Mouse (Mus musculus) left cerebral cortex, postnatal 36 days (tissue): ENCODE measurements at regions not wholly inside any gene's neighbourhood (a gene's known extent, or its start where the extent isn't known, plus 50 kb on each side); places are given as distances from the start of the nearest gene placed in this dataset.
"Not testable (repeated sequence)": the region's sequence is repeated elsewhere in the genome, so short reads cannot be mapped to it uniquely, and the experiment has no call there.

Experiments used
- DNase-seq, 2 experiments: peaks; one replicate each; pipeline ENCODE4 v3.0.0; 2021 to 2022; ENCODE audit warnings: low spot score in 2 of 2, mixed read lengths in 1 of 2
- intact Hi-C: fragments of 180-260 bp; cut with DNase I; formaldehyde crosslinking; loops from one replicate; pipeline ENCODE4 v1.15.1; 2025

DNA sequence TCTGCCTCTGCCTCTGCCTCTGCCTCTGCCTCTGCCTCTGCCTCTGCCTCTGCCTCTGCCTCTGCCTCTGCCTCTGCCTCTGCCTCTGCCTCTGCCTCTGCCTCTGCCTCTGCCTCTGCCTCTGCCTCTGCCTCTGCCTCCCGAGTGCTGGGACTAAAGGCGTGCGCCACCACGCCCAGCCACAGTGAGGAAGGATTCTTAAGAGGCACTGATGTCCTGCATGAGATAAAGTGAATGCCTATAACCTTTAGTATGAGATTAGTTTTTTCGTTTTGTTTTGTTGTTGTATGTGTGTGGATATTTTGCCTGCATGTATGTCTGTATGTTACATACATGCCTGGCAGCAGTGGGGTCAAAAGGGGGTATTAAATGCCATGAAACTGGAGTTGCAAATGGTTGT, 63.2 kb downstream of the Hlx start:
- intact Hi-C loops: not testable (repeated sequence)

DNA sequence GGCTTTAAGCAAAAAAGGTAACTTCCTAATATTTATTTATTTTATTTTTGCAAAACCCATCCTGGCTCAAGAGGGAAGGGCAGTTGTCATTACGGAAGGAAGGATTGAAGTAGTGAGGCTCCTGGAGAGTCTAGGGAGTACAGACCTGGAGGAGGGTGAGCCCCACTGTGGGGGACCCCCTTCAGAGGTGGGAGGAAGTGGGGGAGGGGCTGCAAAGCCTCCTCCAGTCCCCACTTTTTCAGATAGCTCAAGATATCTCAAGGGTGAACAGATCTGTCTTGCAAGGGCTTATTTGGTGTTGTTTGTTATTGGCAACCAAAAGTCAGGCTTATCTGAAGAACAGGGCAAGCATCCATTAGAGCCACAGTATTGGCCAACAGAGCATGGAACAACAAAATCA, 64.0 kb downstream of the Hlx start:
- DNase-seq: no peak
- intact Hi-C loops: no loop called here

More for the DNA sequence above, 63.2 kb downstream of the Hlx start:
- not testable (repeated sequence) for DNase-seq

DNA sequence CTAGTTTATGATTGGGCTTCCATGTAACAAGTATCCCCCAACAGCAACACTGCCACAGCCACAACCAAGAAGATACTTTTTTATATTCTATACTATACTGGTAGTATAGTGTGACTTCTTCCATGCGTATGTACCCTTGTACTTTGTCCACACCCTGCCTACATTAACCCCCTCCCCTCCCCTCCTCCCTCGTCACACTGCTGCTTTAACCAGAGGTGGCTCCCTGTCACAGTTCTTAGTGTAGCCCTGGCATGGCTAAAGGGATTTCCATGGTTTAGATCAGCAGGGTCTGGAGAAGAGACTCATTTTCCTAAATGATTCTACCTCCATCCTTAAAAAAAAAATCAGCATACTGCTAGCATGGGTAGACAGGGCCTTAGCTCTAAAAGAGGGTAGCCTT, 64.4 kb downstream of the Hlx start:
- intact Hi-C loops: no loop called here
- no peak for DNase-seq

DNA sequence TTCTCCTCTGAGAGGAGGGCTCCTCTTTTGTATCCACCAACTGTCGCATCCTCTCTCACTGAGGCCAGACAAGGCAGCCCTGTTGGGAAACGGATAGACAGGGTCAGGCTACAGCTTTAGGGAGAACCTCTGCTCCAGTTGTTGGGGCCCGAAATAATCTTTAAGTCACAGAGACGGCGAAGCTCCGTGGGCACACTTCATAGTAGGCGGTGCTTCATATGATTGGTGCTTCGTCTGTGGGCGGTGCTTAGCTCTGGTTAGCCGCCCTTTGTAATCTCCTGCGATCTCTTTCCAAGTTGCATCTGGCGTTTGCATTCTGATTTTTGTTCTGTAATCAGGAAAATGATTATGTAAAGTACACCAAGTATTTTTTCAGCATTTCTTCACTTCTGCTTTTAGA, 67.2 kb downstream of the Hlx start:
- no peak for DNase-seq
- intact Hi-C loops: no loop called here

DNA sequence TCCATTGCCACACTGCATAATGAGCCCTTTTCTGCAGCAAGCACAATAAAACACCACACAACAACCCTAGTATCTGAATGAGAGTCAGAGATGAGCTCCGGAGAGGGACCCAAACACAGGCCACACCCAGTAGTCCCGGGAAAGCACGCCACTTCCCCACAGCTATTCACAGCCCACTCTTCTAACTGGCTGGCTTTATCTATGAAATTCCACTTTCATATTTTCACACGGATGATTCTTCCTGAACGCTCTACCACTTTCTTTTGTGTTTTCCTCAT, 68.4 kb downstream of the Hlx start:
- no peak for DNase-seq
- intact Hi-C loops: no loop called here

DNA sequence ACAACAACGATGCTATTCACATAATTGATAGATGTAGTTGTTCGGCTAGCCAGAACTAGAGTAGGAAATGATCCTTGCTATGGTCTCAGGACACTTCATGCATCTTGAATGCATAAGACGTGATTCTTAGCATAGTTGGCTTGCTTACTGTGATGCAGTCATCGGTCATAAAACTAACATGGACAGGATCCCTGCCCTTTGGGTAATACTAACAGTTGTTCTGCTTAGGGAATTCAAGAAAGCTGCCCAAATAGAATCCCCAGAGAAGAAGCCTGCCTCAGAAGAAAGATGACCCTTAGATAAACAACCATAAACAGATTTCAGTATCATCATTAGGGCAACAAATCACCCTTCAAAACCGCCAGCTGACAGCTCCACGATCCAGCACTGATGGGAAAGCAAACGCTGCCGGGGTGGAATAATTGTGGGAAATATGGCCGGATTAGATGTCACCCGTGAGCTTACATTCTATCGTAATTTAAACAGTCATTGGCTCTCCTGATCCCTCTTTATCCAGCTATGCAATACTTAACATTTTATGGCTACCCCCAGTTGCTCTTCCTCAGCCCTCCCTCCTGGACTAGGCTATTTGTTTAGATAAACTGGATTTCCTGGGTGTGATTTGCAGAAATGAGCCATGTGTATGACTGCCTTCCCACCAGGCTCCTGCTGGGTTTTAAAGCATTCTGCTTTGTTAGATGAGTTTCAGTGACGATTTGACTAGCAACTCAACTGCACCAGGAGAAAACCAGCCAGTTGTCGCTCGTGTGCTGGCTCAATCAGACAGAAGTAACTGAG, 68.9 kb downstream of the Hlx start:
- DNase-seq: no peak
- intact Hi-C loops: no loop called here

DNA sequence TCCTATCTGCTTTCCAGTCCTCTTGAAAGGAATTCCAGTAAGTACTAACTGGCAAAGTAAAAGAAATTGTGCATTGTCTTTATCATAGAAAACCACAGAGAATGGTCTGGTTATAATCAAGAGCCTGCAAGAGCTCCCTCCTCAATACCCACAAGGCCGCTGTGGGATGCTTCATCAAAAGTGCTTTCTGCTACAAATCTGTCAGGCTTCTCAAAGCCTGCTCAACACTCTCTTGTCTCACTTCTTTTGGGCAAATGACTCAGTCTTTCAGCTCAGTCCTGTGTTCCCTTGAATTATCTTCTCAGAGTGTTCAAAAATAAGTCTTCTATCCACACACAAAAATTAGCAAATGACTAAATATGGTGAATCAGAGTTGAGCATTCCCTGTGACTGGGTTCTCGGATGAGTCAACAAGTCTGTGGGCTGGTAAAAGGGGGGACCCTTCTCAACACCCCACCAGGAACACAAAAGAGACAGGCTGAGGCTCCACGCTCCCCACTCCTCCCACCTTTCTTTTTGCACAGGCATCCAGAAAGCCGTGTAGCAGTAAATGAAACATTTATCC, 81.8 kb downstream of the Hlx start:
- peak in 1 of 2 experiments; percentile 18 for DNase-seq
- intact Hi-C loops: no loop called here

DNA sequence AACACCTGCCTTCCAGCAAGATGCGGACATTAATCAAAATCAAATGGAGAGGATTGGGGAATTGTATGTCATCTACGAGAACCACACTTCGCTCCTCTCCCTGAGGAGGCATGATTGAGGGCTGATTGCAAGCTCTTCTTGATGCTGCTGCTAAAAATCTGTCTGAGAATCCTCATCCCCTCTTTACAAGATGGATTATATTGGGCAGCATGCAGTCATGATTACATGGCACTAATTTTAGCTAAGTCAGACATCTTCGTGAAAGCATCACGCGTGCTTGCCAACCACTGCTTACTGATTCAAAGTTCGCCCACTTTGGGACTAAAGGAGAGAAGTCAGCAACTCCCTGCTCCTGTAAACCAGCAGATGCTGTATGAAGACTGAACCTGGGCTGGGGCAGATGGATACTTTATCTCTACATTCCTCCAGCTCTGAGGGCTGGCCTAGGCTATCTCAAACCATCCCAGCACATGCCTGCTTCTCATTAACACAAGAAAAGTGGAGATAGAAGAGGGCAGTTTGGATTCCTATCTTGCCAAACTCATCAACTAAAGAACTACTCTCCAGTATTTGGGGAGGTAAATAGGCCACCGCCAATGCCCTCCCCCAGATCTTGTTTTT, 84.4 kb downstream of the Hlx start:
- intact Hi-C loops: no loop called here
- DNase-seq: no peak

DNA sequence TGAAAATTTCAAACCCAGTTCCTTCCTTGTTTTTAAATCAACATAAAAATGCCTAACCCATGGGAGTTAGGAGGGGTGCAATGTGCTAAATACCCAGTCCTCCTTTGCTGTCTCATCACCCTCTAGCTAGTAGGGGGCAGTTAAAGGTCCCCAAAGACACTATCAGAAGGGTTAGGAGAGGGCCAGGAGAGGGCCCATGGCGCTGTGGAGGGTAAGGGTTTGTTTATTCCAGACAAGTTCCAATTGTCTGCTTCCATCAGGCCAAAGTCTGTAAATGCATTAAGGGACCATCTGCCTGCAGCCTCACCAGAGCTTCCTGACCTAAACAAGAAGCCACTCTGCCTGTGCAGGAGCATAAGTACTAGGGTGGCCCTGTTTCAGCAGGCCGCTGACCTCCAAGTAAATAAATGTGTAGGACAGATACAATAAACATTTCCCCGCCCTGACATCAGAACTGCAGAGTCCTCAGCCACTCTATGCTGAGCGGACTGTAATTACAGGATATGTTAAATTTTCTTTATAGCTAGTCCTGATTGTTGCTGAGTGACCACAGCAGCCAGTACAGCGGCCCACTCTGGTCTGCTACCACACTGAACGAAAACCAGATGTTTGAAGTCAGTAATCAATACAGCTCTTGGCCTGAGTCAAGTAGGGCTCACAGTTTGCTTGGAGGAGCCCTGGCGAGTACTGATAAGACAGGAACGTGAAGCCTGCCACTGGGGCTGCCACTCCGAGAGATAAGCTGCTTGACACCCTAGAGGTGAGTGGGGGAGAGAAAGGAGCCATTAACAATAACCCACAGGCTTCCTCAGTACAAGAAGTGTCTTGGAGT, 87.4 kb downstream of the Hlx start:
- intact Hi-C loops: no loop called here

DNA sequence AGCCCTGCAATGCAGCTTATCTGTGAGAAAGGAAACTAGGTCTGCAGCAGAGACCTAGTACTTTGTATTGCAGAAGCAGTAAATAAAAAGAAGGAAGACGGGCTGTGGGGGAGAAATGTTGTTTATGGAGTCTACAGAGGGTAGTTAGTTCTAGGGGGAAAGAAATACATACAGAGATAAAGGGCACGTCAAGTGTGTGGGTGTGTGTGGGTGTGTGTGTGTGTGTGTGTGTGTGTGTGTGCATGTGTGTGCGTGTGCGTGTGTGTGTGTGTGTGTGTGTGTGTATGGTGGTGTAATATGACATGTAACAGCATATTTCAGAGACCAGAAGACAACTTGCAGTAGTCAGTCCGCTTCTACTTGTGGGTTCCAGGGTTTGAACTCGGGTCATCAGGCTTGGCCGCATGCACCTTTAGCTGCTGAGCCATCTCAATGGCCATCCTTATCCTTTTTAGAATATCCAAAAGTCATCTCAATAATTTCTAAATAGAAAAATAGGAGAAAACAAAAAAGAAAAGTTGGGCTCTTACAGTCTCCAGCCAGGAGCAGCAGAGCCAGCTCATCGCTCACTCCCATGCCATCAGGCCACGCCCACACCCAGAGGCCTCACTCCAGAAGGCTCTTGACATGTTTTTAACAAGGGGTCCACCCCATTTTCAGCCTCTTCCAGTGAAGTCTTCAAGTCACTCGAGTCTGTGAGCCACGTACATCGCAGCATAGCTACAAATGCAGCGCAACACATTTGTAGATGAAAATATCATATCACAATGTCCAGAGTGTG, 101.5 kb downstream of the Hlx start:
- no peak for DNase-seq
- intact Hi-C loops: no loop called here

More for the DNA sequence above, 87.4 kb downstream of the Hlx start:
- DNase-seq: no peak

DNA sequence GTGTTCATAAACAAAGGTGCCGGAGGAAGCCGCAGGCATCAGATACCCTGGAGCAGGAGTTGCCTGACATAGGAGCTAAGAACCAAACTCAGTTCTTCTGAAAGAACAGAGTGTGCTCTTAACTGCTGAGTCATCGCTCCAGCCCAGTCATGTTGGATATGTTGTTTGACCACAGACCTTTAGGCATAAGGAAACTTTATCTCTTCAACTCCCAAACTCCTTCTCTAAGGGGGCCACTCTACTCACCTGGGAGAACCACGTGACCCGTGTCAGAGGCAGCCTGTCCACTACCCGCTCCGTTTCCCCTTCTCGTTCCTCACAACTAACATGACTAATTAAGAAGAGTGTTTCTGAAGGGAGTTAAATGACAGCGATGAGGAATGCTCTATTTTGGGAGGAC, 103.2 kb downstream of the Hlx start:
- intact Hi-C loops: no loop called here
- no peak for DNase-seq

DNA sequence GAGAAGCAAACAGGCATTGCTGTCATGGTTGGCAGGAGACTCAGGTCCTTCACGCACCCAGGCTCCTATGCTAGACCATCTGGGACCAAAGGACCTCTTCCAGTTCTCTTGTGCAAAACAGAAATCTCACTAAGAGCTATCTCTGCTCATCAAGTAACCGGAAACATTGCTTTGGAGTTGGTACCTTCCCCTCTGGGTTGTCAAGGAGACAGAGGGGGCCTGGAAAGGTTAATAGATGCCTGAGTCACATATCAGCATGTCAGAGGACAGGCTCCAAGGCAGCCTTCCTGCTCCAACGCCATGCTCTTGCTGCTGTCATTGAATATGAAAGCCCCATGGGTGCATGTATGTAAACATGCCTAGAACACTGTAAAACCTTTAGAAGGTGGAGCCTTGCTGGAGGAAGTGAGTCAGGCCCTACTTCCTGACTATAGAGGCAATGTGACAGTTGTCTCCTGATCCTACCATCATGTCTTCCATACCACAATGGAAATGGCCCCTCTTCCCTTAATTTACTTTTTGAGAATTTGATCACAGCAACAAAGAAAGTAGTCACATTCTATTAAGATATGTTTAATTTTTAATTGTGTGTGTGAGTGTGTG, 103.8 kb downstream of the Hlx start:
- no peak for DNase-seq
- intact Hi-C loops: no loop called here

DNA sequence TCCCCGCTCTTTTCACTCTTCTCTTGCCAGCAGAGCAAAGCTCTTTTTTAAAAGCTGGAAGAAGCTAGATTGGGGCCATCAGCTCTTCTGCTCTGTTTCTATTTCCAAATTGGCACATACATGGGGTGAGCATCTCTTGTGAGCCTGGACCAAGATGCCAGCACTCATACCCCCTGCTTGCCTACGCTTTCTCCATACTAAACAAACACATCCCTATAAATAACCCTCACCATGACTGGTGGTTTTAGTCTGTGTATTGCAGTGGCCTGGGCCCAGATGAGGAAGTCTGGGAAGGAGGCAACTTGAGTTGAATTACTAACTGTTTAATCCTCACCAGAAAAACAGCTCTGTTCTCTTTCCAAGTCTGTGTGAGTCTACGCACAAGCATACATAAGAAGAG, 110.0 kb downstream of the Hlx start:
- intact Hi-C loops: no loop called here
- no peak for DNase-seq

DNA sequence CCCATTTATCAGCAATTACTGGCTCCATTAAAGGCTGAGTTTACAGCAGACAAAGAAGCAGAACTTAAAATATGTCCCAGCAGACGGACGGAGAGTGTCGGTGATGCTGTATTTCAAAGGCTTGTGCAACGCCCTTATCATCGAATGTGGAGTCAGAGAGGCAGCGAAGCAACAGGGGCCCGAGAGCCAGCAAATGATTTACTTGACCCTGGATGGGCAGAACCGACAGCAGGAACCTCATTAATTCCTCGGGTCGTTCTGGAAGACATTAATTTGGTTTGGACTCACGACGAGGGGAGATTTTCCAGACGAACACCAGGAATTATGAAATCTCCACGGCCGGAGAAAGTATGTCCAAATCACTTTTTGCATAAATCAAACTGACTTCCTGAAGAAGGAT, 110.5 kb downstream of the Hlx start:
- intact Hi-C loops: no loop called here
- no peak for DNase-seq

DNA sequence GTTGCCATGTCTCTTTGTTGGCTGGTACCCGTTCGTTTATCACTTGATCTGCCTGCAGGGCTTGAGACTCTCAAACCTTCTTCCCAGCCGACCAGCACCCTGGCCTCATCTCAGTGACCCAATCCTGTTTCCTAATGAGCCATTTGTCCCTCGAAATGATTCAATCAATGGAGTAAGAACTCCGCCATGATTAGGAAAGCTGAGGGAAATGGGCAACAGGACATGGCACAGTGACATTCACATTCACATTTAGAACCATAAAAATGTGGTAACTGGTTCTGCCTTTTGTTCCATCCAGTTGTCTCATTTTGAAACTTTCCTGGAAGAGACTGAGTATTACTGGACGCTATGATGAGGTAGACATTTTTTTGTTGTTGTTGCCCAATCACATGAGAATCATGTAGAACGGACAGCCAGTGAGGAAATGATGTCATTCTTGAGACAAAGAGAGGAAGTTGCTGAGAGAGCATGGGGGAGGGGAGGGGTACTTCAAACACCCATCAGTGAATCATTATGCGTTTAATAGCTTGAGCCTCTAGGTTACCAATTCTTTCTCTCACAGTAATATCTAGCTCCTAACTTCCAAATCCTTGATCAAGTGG, 114.5 kb downstream of the Hlx start:
- DNase-seq: no peak
- intact Hi-C loops: no loop called here

DNA sequence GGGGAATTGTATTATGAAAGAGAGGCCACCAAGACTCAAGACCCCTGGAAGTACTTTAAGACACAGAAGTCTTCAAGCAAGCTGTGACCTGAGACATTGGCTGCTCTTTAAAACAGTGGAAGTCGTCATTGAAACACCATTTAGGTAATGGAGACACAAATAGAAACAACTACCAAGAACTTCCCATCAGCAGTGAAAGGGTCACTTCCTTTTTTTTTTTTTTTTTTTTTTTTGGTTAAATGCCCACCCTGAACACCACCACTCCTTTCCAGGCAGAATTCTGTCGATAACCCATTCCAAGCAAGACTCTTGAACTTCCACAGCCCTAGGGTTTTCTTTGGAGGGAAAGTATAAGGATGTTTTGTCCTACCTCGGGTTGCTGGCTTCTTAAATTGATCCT, 116.4 kb downstream of the Hlx start:
- no peak for DNase-seq
- intact Hi-C loops: no loop called here

DNA sequence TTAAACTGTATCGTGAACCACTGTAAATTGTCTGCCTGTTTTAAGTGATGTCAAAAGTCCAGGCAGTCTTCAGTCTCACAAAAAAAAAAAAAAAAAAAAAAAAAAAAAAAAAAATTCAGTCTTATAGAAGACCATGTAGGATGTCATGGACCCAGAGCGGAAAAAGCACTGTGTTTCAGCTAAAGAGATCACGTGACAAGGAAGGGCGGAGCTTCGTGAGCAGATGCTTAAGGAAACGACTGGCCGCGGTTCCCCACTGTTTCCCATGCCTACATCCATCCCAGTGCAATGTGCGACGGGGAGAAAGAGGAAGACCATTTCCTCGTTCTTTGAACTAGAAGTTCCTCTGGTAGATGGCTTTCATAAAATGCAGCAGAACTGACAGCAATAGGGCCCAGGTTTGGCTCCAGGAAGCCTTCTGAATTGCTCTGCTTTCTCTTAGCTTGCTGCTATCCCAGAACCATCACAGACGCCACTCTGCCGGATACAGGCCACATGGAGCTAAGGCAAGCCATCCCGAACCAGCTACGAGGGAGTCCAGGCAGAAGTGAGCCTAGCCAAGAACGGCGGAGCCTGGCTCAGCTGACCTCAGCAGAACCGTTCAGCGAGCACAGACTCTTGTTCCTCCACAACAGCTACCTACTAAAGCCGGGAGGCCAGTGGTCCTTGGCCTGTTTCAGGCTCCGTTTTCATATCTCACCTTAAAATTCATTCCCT, 117.6 kb downstream of the Hlx start:
- intact Hi-C loops: no loop called here
- no peak for DNase-seq

DNA sequence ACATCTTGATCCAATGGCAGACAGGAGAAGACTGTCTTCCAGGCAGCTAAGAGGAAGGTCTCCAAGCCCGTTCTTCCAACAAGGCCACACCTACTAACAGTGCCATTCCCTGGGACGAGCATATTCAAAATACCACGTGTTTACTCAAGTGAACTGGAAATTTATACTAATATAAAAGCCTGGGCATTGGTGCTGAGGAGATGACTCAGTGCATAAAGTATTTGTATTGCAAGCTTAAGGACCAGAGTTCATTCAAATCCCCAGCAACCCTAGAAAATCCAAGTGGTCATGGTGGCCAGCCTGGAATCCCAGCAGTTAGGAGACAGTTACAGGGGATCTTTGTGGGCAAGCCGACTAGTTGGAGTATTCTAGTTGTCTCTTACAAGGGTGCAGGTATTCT, 119.5 kb downstream of the Hlx start:
- DNase-seq: no peak
- intact Hi-C loops: no loop called here

DNA sequence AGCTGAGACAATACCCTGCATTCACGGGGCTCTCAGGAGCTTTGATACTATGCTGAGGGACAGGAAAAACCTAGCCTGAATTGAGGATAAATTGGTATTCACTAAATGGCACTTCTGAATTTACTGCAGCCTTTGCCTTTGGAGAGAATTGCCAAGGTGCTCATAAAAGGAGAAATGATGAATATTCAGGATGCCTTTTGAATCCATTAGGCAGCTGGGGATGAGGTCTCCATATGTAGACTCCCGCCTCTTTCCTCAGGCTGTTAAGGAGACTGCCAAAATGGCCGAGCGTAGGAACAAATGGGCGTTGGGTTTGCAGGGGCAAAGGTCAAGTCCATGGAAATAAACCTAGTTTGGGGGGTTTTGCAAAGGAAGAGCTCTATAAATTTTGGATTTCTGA, 123.5 kb downstream of the Hlx start:
- no peak for DNase-seq
- intact Hi-C loops: no loop called here
